Mouse (Mus musculus) lung, embryonic 14.5 days (tissue): ENCODE results near the gene Ndufs8. TPM values are rescaled to one million over a fixed set of nuclear protein-coding genes. Genes with fewer than 3 reads are reported as not detected.
A peak's percentile ranks its signal among the peaks of the same experiment; 100 is the strongest.

Experiments used
- ATAC-seq: fragments of 200-750 bp; cut with Nextera tagmentation; 2 replicates; pipeline ENCODE4 v1.8.0; 2017; ENCODE audit warnings: mild to moderate bottlenecking, moderate TSS enrichment, moderate library complexity; ENCODE audit not compliant: insufficient read depth
- DNase-seq: peaks from one replicate; pipeline ENCODE4 v3.0.0-alpha.2; 2015
- H3K27ac ChIP-seq: fragments of 300-500 bp; sonication (generic); 2 replicates; pipeline ENCODE4 v1.5.1; 2014; ENCODE audit warnings: low read depth, mild to moderate bottlenecking, moderate library complexity
- H3K27me3 ChIP-seq: fragments of 300-500 bp; sonication (generic); 2 replicates; pipeline ENCODE4 v1.6.1; 2014; ENCODE audit warnings: low read length, control low read depth; ENCODE audit not compliant: insufficient read depth
- H3K36me3 ChIP-seq: fragments of 300-500 bp; sonication (generic); 2 replicates; pipeline ENCODE4 v1.6.1; 2014; ENCODE audit warnings: control low read depth; ENCODE audit not compliant: insufficient read depth
- H3K4me1 ChIP-seq: fragments of 300-500 bp; sonication (generic); 2 replicates; pipeline ENCODE4 v1.6.1; 2014; ENCODE audit warnings: antibody characterized with exemption, control low read depth; ENCODE audit not compliant: insufficient read depth
- H3K4me2 ChIP-seq: fragments of 300-500 bp; sonication (generic); 2 replicates; pipeline ENCODE4 v1.6.1; 2014; ENCODE audit warnings: mild to moderate bottlenecking
- H3K4me3 ChIP-seq: fragments of 300-500 bp; sonication (generic); 2 replicates; pipeline ENCODE4 v1.5.1; 2014; ENCODE audit warnings: low read depth, low read length
- H3K9ac ChIP-seq: fragments of 300-500 bp; sonication (generic); 2 replicates; pipeline ENCODE4 v1.6.1; 2014
- H3K9me3 ChIP-seq: fragments of 300-500 bp; sonication (generic); 2 replicates; pipeline ENCODE4 v1.6.1; 2016; ENCODE audit warnings: low read depth, low read length, control low read depth
- CTCF ChIP-seq: IDR thresholded peaks from 2 replicates; pipeline ENCODE4 v1.5.1; 2016; ENCODE audit warnings: antibody characterized with exemption, low read depth
- WGBS: fragments of 180-500 bp; shearing (Covaris S2); extraction: QIAGEN DNeasy Blood & Tissue Kit; methylation state at CpG from one replicate; pipeline ENCODE4 v1.1.7; 2014; 5-methylcytosine and 5-hydroxymethylcytosine counted together
- polyA plus RNA-seq: library from polyadenylated mRNA; unstranded; fragments of >200 nt; fragmentation: Nextera tagmentation; extraction: Ambion mirVana; gene quantifications from 2 replicates; pipeline ENCODE4 v1.2.1, GENCODE M21; 2014

Ndufs8 gene
- polyA plus RNA-seq, 1 experiment from 2014 or later = 335 TPM

GRCm38 (mm10) chr19:3955033-3955432, 42.5 kb upstream of the Ndufs8 start:
- DNase-seq (no peak), ATAC-seq (no peak)
- no peak overlapping the region for H3K9ac ChIP-seq
- TF ChIP-seq CTCF = no peak
- H3K27ac ChIP-seq = no peak overlapping the region
- H3K4me2 ChIP-seq = no peak overlapping the region
- no peaks in the 10 kb centered on the region for H3K9me3 ChIP-seq
- no peaks in the 10 kb centered on the region for H3K36me3 ChIP-seq
- no peak overlapping the region for H3K4me3 ChIP-seq
- no peaks in the 10 kb centered on the region for H3K4me1 ChIP-seq
- H3K27me3 ChIP-seq = no peaks in the 10 kb centered on the region
- WGBS = 64% methylated on average over 3 of the region's 3 CpGs

DNA sequence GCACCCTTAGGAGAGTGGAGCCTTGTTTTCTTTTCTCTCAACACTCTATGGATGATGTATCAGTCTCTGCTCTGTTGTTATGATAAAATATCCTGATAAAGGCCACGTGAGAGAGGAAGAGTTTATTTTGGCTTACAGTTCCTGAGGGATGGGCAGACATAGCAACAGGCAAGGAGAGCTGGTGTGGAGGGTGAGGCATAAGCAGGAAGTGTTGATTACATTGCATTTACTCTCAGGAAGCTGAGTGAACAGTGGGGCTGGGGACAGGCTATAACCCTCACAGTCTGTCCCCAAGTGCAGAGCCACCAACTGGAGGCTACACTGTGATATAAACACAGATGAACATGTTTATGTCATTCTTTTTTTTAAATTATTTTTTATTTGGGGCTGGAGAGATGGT, 39.5 kb upstream of the Ndufs8 start:
- Histone ChIP-seq H3K4me1 (no peaks in the 10 kb centered on the region), H3K9me3 (no peaks in the 10 kb centered on the region), H3K36me3 (no peaks in the 10 kb centered on the region), H3K27ac (no peak overlapping the region), H3K9ac (no peak overlapping the region), H3K4me3 (no peak overlapping the region), H3K4me2 (no peak overlapping the region), H3K27me3 (no peaks in the 10 kb centered on the region)
- no peak for DNase-seq
- 19% methylated on average over 1 of the region's 1 CpGs for WGBS
- no peak for ATAC-seq
- TF ChIP-seq CTCF = no peak

- H3K4me3 ChIP-seq = no peak overlapping the region
- no peak overlapping the region for H3K27ac ChIP-seq
- H3K4me1 ChIP-seq = no peaks in the 10 kb centered on the region
- ATAC-seq (no peak), DNase-seq (no peak)
- no peak overlapping the region for H3K4me2 ChIP-seq
- no peak for TF ChIP-seq CTCF
- no peaks in the 10 kb centered on the region for H3K9me3 ChIP-seq
- H3K27me3 ChIP-seq = no peaks in the 10 kb centered on the region
- no peak overlapping the region for H3K9ac ChIP-seq
- no peaks in the 10 kb centered on the region for H3K36me3 ChIP-seq
Observed at GRCm38 (mm10) chr19:3951461-3951860, 38.9 kb upstream of the Ndufs8 start.

GRCm38 (mm10) chr19:3950331-3950730, 37.8 kb upstream of the Ndufs8 start:
- Histone ChIP-seq H3K27me3 (no peaks in the 10 kb centered on the region), H3K36me3 (no peaks in the 10 kb centered on the region), H3K9ac (no peak overlapping the region), H3K4me3 (no peak overlapping the region), H3K27ac (no peak overlapping the region), H3K4me2 (no peak overlapping the region), H3K9me3 (no peaks in the 10 kb centered on the region), H3K4me1 (no peaks in the 10 kb centered on the region)
- 72% methylated on average over 3 of the region's 3 CpGs for WGBS
- ATAC-seq (no peak), DNase-seq (no peak)
- no peak for TF ChIP-seq CTCF

GRCm38 (mm10) chr19:3948546-3948945, 36.0 kb upstream of the Ndufs8 start:
- Histone ChIP-seq H3K4me3 (no peak overlapping the region), H3K36me3 (no peaks in the 10 kb centered on the region), H3K9ac (no peak overlapping the region), H3K9me3 (no peaks in the 10 kb centered on the region), H3K4me2 (no peak overlapping the region), H3K4me1 (no peaks in the 10 kb centered on the region), H3K27ac (no peak overlapping the region), H3K27me3 (no peaks in the 10 kb centered on the region)
- DNase-seq = no peak
- 66% methylated on average over 14 of the region's 14 CpGs for WGBS
- TF ChIP-seq CTCF = no peak
- no peak for ATAC-seq

DNA sequence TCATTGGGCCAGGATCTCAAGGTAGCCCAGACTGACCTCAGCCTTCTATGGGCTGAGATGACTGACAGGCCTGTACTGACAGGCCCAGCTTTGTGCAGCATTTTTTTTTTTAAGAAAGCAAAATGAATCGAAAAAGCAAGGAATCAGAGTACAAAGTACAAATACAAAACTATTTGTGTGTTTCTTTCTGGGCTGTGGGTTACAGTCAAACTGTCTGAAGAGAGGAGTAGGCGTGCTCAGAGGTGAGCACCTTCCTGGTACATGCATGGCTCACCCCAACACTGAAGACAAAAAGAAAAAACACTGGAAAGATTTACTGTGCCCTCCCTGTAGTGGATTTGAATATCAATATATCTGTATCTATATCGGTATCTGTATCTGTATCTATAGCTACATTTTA, 35.2 kb upstream of the Ndufs8 start:
- Histone ChIP-seq H3K27me3 (no peaks in the 10 kb centered on the region), H3K9ac (no peak overlapping the region), H3K4me1 (no peaks in the 10 kb centered on the region), H3K4me3 (no peak overlapping the region), H3K4me2 (no peak overlapping the region), H3K36me3 (no peaks in the 10 kb centered on the region), H3K9me3 (no peaks in the 10 kb centered on the region), H3K27ac (no peak overlapping the region)
- ATAC-seq = no peak
- no peak for DNase-seq
- TF ChIP-seq CTCF = no peak
- WGBS = 79% methylated on average over 3 of the region's 3 CpGs

DNA sequence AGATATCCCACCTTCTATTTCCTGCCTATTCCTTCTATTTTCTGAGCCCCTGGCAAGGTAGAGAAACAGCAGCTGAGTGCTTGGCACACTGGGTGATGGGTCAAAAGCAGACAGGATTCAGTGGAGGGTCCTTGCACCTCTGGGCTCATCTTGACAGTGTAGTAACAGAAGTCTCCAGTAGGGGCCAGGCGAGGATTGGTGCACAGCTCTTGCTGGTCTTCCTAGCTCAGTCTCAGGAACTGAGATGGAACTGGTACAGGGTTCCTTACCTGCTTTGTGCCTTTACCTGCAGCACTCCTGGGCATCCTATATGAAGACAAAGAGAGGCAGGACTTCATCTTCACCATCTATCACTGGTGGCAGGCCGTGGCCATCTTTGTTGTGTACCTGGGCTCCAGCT, 34.1 kb upstream of the Ndufs8 start:
- Histone ChIP-seq H3K27me3 (no peaks in the 10 kb centered on the region), H3K36me3 (no peaks in the 10 kb centered on the region), H3K27ac (no peak overlapping the region), H3K4me1 (no peaks in the 10 kb centered on the region), H3K4me3 (no peak overlapping the region), H3K9ac (no peak overlapping the region), H3K4me2 (no peak overlapping the region), H3K9me3 (no peaks in the 10 kb centered on the region)
- DNase-seq = peak; percentile 86
- ATAC-seq = peak; percentile 47; the same call in 1 of the 2 replicates
- TF ChIP-seq CTCF = peak; percentile 96
- 10% methylated on average over 2 of the region's 2 CpGs for WGBS
